Mouse (Mus musculus) 3T3-L1 (cell line): ENCODE measurements around the gene Ssb.
A peak's percentile ranks its signal among the peaks of the same experiment; 100 is the strongest.
"Not testable (repeated sequence)": the region's sequence is repeated elsewhere in the genome, so short reads cannot be mapped to it uniquely, and the experiment has no call there.

ENCODE experiments used
- DNase-seq: peaks from one replicate; pipeline ENCODE4 v3.0.0-alpha.2; 2015; ENCODE audit warnings: low read depth, low spot score

The Ssb gene

DNA sequence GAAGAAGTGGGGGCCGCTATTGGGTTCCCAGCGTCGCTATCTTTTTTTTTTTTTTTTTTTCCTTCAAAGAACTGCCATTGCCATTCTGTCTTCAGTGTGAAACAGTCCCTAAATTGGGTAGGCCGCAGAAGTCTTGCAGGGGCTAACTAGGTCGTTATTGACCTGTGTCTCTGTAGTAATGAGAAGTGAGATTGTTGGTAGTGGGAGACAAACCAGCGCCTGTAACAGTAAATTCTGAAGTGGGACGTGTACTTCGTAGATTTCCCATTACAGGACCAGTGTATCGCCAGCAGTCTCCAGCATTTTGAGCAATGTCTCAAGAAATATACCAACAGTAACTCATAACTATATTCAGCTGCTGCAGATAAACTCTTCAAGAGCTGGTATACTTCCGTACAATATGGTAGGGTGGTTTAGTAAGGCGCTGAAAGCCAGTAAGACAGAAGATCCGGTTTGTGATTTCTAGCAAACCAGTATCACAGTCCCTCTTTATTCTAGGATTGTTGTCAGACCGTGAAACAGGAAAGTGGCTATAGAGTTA, 825 bp downstream of the Ssb start:
- peak; percentile 44 for DNase-seq

- DNase-seq, result no peak
Observed at GRCm38 (mm10) chr2:69883990-69884391, 22.6 kb downstream of the Ssb start.

DNA sequence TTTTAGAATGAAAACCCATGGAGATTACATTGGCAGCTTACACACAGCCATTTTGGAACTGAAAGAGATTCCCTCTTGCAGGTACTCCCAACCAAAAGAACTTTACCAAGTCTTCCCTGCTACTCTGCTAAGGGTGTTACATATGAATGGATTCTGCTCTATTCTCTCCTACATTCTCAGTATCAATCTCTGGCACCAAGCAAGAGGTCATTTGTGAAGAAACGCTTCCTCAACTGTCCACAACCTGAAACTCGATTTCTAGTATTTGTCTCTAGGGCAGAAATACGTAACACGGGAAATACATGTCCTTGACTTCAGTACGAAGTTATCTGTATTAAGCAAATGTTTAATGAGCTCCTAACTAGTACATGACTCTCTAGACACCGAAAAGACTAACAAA, 23.2 kb downstream of the Ssb start:
- peak; percentile 25 for DNase-seq

- DNase-seq, result no peak
Observed at GRCm38 (mm10) chr2:69885050-69885449, 23.7 kb downstream of the Ssb start.

GRCm38 (mm10) chr2:69885451-69886305, 24.3 kb downstream of the Ssb start, which contains the start of gene Mettl5:
TSS of gene Mettl5 (minus strand) at chr2:69885615.
- DNase-seq, result peak; percentile 90

- DNase-seq, result no peak
Observed at GRCm38 (mm10) chr2:69888957-69889356, 27.6 kb downstream of the Ssb start.

DNA sequence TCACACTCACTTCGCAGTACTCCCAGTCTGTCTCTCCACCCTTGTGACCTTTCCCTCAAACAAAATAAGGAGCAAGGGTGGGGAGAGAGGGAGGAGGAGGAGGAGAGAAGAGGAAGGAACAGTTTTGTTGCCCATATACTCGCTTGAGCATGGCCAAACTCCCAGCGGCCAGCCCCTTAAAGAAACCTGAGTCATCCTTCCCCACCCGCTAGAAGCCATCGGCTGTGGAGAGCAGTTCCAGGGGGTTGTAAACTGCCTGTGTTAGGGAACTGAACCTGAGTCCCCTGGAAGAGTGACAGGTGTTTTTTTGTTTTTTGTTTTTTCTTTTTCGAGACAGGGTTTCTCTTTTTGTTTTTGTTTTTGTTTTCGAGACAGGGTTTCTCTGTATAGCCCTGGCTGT, 29.5 kb downstream of the Ssb start:
- no peak for DNase-seq

DNA sequence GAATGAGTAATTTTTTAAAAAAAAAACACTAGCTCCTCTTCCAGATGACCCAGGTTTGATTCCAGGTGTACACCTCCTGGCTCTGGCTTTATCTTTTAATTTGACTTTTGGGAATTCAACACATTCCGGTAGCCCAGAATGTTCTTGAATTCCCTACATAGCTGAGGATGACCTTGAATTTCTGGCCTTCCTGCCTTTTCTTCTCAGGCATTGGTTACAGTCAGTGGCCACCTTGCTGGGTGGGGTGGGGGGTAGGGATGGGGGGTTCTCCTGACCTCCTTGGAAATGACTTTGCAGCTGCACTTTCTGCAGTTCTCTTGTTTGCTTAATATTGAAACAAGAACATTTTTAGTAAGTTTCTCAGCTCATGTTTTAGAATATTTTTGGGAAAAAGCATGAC, 31.8 kb downstream of the Ssb start:
- DNase-seq, result no peak

DNA sequence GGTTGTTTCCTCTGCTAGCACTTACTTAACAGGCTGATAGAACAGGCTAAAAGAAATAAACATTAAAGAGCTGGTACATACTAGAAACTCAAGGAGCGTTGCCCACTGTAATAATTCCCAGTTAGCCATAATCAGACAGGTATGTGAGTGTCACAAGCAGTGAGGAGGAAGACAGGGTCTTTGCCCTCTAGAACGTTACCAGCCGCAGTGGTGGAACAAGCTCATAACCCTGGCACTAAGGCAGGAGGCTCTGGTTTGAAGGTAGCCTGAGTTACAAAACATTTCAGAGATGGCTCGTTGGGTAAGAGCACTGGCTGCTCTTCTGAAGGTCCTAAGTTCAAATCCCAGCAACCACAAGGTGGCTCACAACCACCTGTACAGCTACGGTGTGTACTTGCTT, 32.5 kb downstream of the Ssb start:
- no peak for DNase-seq

DNA sequence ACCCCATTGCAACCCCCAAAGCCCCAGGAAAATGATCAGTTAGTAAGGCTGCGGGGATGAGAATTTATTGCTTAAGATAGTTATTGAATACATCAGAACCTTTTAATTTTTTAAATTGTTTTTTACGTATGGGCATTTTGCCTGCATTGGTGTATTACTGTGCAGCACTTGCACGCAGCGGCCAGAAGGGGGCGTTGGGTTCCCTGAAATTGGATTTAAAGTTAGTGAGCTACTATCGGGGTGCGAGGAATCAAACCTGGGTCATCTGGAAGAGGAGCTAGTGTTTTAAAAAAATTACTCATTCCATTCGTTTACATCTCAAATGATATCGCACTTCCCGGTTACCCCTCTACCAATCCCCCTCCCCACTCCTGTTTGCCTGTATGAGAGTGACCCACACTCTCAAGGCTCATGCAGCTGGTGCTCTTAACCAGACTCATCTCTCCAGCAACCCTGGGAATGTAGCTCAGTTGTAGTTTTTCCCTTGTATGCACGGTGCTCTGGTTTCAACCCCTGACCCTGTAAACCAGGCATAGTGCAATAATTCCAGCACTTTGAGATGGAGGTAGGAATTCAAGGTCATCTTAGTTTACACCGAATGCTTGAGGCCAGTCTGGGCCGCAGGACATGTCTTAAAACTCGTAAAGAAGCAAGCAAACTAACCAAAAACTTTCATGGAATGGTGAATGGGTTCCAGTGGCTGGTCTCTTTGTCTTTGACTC, 34.3 kb downstream of the Ssb start:
- peak; percentile 31 for DNase-seq

- DNase-seq, result no peak
Observed at GRCm38 (mm10) chr2:69896224-69896581, 34.8 kb downstream of the Ssb start.

DNA sequence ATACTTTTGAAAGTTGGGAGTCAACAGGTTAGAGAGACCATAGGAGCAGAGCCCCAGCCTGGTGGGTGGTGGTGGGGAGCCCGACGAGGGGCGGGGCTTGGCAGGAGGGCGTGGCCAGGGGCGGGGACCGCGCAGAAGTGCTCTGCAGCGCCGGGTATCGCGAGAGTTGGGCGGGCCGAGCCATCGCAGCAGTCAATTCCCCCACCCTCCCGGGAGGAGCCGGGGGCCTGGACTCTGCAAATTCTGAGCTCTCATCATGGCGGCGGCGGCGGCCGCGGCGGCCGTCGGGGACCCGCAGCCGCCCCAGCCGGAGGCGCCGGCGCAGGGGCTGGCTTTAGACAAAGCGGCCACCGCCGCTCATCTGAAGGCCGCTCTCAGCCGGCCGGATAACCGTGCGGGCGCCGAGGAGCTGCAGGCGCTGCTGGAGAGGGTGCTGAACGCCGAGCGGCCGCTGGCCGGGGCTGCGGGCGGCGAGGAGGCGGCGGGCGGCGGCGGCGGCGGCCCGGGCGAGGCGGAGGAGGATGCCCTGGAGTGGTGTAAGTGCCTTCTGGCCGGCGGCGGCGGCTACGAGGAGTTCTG, 35.8 kb downstream of the Ssb start, which contains the start of gene Ubr3:
Gene Ubr3 (plus strand): TSS at position 208 of the 579 bp plus-strand sequence.
- peak; percentile 97 for DNase-seq

GRCm38 (mm10) chr2:69897618-69898575, 36.5 kb downstream of the Ssb start:
- peak; percentile 77 for DNase-seq

DNA sequence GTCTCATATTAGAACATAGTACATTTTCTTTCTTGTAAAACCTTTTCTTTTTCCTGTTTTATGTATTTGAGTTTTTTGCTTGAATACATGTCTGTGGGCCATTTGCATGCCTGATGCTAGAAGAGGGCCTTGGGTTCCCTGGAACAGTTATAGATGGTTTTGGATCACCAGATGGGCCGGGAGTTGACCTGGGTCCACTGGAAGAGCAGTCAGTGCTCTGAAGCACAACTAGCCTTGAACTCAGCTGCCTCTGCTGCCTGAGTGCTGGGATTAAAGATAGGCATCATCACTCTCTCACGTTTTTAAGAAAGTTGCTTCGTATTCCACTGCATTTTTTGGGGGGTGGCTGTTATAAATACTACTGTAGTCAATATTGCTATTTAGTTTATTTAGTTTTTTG, 42.2 kb downstream of the Ssb start:
- no peak for DNase-seq

DNA sequence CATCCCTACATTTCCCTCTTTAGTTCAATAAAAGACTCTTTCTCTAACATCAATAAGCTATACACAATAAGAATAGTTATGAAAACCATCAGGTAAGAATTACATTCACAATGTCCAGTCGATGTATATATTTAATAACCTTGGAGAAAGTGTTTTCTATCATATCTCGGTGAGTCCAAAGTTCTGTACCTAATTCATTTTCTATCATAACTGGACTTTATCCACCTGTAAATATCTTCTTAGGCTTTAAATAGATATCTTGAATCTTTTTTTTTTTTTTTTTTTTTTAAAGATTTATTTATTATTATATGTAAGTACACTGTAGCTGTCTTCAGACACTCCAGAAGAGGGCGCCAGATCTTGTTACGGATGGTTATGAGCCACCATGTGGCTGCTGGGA, 46.0 kb downstream of the Ssb start:
- DNase-seq, result not testable (repeated sequence)

DNA sequence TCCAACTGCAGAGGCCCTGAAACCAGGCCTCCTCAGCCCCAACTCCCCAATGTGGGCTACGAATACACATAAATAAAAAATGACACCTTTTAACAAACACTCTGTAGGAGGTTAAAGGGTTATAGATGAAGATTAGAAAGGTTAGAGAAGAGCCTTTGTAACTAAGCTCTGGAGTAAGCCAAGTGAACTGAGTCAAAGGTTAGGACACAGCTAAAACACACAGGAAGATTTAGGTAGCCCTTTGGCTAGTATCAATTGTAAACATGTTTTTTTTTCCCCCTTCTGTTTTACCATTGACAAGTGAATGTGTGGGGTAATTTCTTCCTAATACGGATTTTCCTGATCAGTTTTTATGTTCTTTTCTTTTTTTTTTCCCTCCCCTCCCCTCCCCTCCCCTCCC, 51.4 kb downstream of the Ssb start:
- DNase-seq, result no peak

- DNase-seq, result no peak
Observed at GRCm38 (mm10) chr2:69917301-69917700, 55.9 kb downstream of the Ssb start.
